Mouse (Mus musculus) heart, adult 11 months (tissue): ENCODE results near the gene Dsn1.
A peak's percentile ranks its signal among the peaks of the same experiment; 100 is the strongest.

ENCODE experiments used
- DNase-seq: peaks from one replicate; pipeline ENCODE4 v3.0.0; 2022

Gene Dsn1

DNA sequence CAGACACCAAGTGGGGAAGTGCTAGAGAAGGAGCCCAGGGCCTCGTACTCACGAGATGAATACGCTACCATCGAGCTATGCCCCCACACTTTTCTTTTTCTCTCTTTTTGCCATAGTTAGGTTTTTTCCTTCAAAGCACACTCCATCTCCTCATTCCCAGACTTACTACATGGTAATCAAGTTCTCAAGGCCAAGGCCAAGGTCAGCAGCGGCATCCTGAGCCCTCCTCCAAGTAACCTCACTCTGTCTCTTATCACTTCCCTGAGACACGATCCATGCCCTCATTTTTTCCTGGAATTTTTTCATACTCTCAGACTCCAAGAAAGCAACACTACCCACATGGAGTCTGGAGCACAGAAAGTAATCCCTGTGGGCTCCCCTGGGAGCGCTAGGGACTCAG, 43.1 kb downstream of the Dsn1 start:
- peak; percentile 76 for DNase-seq

DNA sequence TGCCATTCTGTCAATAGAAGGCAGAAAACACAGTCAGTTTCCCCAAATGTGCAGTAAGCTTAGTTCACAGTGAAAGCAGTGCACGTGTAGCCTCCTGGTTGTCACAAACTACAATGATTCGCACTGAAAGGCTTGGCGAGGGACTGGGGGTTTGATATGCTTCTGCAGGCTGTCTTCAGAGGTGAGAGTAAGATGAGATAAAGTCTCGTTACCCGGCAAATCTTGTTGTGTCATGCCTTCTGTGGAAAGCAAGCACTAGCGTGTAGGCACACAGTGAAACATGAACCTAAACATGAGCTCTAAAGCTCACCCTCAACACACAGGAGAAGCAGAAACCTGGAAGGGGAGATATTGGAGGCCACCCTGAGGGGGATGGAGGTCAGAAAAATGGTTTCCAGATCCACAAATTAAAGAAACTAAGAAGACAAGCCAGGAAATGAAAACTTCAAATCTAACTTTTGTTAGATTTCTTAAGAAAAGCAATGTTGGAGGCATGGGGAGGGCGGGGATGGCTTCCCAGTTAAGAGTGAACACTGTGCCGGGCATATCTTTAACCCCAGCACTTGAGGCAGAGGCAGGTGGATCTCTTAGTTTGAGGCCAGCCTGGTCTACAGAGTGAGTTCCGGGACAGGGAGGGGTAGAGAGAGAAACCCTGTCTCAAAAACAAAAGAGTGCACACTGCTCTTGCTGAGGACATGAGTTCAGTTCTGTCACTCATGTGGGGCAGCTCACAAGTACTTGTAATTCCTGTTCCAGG, 48.3 kb downstream of the Dsn1 start:
- no peak for DNase-seq

DNA sequence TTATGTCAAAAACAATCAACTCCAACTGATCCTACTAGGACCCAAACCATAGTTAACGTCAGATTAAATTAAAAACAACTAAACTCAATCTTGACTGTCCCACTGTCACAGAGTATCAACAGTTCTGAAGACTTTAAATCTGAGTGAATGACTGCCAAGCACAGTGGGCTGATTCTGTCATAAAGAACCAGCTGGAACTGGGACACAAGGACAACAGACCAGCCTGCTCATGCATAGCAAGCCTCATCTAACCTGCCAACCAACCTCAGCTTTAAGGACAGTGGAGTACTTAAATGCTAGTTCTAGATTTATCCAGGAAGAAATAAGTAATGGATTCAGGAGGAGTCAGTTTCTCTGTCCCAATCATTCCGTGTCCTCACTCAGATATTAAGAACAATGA, 49.9 kb downstream of the Dsn1 start:
- no peak for DNase-seq

DNA sequence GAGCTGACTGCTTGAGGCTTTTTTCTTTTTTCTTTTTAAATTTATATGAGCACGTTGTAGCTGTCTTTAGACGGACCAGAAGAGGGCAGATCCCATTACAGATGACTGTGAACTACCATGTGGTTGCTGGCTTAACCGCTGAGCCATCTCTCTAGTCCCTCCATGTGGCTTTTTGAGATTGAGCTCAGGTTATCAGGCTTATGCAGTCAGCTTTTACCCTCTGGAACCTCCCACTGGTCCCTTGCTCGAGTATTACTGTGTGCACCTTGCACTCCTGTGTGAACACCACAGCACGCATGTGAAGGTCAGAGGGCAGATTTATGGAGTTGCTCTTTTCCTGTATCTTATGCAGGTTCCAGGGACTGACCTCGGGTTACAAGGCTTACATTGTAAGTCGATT, 50.6 kb downstream of the Dsn1 start:
- DNase-seq, result no peak

DNA sequence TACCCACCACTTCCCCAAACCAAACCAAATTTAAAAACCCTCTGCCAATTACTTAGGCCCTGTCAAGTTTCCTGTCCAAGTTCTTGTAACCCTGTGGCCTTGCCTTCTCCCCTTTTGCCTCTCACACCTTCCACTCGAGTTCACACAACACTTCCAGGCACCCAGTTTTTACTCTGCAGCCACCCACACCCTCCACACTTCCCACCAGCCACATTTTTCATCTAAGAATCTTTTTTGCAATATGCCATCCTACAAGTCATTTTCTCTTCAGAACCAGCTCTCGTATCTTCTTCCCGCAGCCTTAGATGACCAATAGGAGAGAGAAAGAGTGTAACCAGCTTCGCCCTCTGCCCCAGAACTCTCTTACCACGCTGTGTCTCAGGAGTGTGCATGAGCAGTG, 52.5 kb downstream of the Dsn1 start:
- DNase-seq, result no peak

DNA sequence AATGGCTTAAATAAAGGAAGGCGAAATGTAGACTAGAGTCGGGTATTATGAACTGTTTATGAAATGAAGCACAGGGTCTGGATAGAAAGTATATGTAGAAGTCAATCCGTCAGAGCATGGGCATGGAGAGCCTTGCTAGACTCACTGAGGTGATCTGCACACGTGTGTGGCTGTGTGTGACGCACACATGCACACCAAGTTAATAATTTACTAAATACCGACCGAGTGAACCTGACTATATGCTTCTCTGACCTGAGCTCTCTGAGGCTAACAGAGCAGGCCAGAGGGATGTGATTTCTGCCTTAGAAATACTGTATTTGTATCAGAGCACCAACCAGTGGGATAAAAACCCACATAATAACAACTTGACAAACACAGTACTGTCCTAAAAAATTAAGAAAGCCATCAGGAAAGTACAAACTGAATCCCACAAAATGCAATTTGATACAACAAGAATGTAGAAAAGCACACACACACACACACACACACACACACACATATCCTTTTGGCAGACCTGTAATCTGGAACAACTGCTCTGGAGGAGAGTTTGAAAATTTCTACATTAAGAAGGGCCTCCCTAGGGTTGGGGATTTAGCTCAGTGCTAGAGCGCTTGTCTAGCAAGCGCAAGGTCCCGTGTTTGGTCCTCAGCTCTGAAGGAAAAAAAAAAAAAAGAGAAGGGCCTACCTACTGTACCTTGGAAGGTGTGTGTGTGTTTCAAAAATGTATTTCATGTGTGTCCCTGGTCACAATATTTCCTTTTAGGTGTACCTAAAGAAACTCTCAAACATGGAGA, 55.5 kb downstream of the Dsn1 start:
- DNase-seq, result no peak

DNA sequence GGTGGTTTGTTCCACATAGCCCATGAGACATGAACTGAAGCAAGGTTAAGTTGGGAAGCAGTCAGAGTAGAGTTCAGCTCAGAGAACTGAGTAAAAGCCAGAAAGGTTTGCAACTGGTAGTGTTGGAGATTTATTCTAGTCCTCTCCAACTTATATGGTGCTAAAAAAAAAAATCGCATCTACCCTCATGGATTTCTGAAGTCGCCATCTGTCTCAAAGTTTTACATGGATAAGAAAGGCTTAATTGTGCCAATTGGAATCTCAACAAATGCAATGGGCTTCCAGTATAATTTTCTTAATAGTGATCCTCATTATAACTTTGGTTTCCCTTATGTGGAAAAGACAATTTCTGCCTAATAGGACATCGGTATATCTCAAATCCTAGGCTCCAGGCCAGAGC, 56.1 kb downstream of the Dsn1 start:
- DNase-seq, result no peak
